Mouse (Mus musculus): ENCODE measurements around the gene Syde2. TPM values are rescaled to one million over a fixed set of nuclear protein-coding genes. Genes with fewer than 3 reads are reported as not detected.

Gene Syde2
- polyA plus RNA-seq, 2 experiments: 0.69 to 0.79 TPM

DNA sequence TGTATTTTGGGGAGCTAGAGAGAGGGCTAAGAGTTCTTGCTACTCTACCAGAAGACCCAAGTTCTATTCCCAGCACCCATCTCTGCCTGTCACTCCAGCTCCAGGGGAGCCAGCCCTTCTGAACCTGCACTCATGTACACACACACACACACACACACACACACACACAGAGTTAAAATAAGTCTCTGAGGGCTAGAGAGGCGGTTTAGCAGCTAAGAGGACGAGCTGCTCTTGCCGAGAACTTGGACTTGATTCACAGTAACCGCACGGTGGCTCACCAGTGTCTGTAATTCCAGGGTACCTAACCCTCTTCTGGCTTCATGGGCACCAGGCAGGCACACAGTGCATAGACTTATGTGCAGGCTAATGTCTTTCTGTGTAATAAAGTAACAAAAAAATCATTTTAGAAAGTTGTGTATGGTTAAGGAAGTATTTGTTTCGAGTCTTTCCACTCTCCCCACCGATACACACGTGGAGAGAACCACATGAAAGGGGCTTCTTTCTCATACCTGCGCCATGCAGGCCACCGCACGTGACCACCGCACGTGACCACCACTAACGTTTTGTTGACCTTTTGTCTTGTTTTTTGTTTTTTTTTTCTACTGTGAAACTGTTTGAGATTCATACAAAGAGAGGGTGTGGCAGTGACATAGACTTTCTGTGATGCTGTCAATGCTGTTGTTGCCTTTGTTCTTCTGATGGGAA, 16.8 kb downstream of the Syde2 start:
- Histone ChIP-seq H3K9me3 (ENCODE audit: control insufficient read depth, low read length) (no peaks in the 10 kb centered on the region), H3K4me3 (ENCODE audit: insufficient read depth in 1 of 2, low read depth in 2 of 2, low read length in 2 of 2) (no peak overlapping the region), H3K4me1 (replicated peaks; ENCODE audit: control insufficient read depth in 2 of 2, insufficient read depth in 2 of 2, low read length in 1 of 2) (no peaks in the 10 kb centered on the region), H3K27me3 (ENCODE audit: control insufficient read depth, insufficient read depth, low read length) (no peaks in the 10 kb centered on the region), H3K36me3 (replicated peaks; ENCODE audit: control insufficient read depth, insufficient read depth, low read depth) (no peaks in the 10 kb centered on the region), H3K4me2 (ENCODE audit: low read depth) (no peak overlapping the region), H3K27ac (no peak overlapping the region), H3K9ac (replicated peaks) (no peak overlapping the region)
- ATAC-seq (ENCODE audit: insufficient read depth): no peak
- WGBS (ENCODE audit: insufficient replicate concordance): 85% methylated on average over 14 of the region's 14 CpGs
- no peak for DNase-seq (ENCODE audit: low read depth in 3 of 3, low spot score in 3 of 3)
- no peak for TF ChIP-seq EP300 (IDR thresholded peaks at IDR 0.05; ENCODE audit: low read depth)
- no peak for TF ChIP-seq CTCF (IDR thresholded peaks at IDR 0.05; ENCODE audit: low read depth)

GRCm38 (mm10) chr3:146007872-146008271, 20.2 kb downstream of the Syde2 start:
- TF ChIP-seq CTCF (IDR thresholded peaks at IDR 0.05; ENCODE audit: low read depth): no peak
- no peak for TF ChIP-seq EP300 (IDR thresholded peaks at IDR 0.05; ENCODE audit: low read depth)
- H3K27ac ChIP-seq: no peak overlapping the region
- ATAC-seq (ENCODE audit: insufficient read depth) (no peak), DNase-seq (ENCODE audit: low read depth in 3 of 3, low spot score in 3 of 3) (no peak)
- H3K36me3 ChIP-seq (replicated peaks; ENCODE audit: control insufficient read depth, insufficient read depth, low read depth): no peaks in the 10 kb centered on the region
- no peaks in the 10 kb centered on the region for H3K4me1 ChIP-seq (replicated peaks; ENCODE audit: control insufficient read depth in 2 of 2, insufficient read depth in 2 of 2, low read length in 1 of 2)
- no peak overlapping the region for H3K4me3 ChIP-seq (ENCODE audit: insufficient read depth in 1 of 2, low read depth in 2 of 2, low read length in 2 of 2)
- WGBS (ENCODE audit: insufficient replicate concordance): 70% methylated on average over 6 of the region's 6 CpGs
- no peak overlapping the region for H3K9ac ChIP-seq (replicated peaks)
- no peaks in the 10 kb centered on the region for H3K9me3 ChIP-seq (ENCODE audit: control insufficient read depth, low read length)
- H3K27me3 ChIP-seq (ENCODE audit: control insufficient read depth, insufficient read depth, low read length): no peaks in the 10 kb centered on the region
- no peak overlapping the region for H3K4me2 ChIP-seq (ENCODE audit: low read depth)

GRCm38 (mm10) chr3:146009859-146010645, 22.4 kb downstream of the Syde2 start:
- Histone ChIP-seq H3K9me3 (ENCODE audit: control insufficient read depth, low read length) (no peaks in the 10 kb centered on the region), H3K27me3 (ENCODE audit: control insufficient read depth, insufficient read depth, low read length) (no peaks in the 10 kb centered on the region), H3K36me3 (replicated peaks; ENCODE audit: control insufficient read depth, insufficient read depth, low read depth) (no peaks in the 10 kb centered on the region), H3K4me3 (ENCODE audit: insufficient read depth in 1 of 2, low read depth in 2 of 2, low read length in 2 of 2) (no peak overlapping the region), H3K4me1 (replicated peaks; ENCODE audit: control insufficient read depth in 2 of 2, insufficient read depth in 2 of 2, low read length in 1 of 2) (no peaks in the 10 kb centered on the region), H3K4me2 (ENCODE audit: low read depth) (no peak overlapping the region), H3K27ac (no peak overlapping the region), H3K9ac (replicated peaks) (no peak overlapping the region)
- ATAC-seq (ENCODE audit: insufficient read depth) (no peak), DNase-seq (ENCODE audit: low read depth in 3 of 3, low spot score in 3 of 3) (no peak)
- WGBS (ENCODE audit: insufficient replicate concordance): 79% methylated on average over 19 of the region's 20 CpGs
- TF ChIP-seq CTCF (IDR thresholded peaks at IDR 0.05; ENCODE audit: low read depth) (no peak), EP300 (IDR thresholded peaks at IDR 0.05; ENCODE audit: low read depth) (no peak)

DNA sequence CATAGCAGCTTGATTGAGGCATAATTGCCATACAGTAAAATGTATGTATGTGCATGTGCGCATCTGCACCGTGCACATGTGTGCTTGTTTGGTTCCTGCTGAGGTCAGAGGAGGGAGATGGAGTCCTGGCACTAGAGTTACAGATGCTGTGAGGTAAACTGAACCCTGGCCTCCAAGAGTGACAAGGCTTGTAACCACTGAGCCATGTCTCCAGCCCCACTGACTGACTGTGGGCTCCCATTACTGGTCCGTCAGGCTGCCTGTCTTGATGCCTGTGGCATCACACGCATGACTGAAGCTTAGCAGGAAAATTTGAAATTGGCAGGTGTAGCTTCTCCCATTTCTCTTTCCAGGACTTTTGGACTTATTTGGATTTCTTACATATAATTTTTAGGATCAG, 23.1 kb downstream of the Syde2 start:
- TF ChIP-seq CTCF (IDR thresholded peaks at IDR 0.05; ENCODE audit: low read depth): no peak
- no peak for TF ChIP-seq EP300 (IDR thresholded peaks at IDR 0.05; ENCODE audit: low read depth)
- DNase-seq (ENCODE audit: low read depth in 3 of 3, low spot score in 3 of 3): no peak
- ATAC-seq (ENCODE audit: insufficient read depth): no peak
- Histone ChIP-seq H3K27me3 (ENCODE audit: control insufficient read depth, insufficient read depth, low read length) (no peaks in the 10 kb centered on the region), H3K36me3 (replicated peaks; ENCODE audit: control insufficient read depth, insufficient read depth, low read depth) (no peaks in the 10 kb centered on the region), H3K9ac (replicated peaks) (no peak overlapping the region), H3K27ac (no peak overlapping the region), H3K9me3 (ENCODE audit: control insufficient read depth, low read length) (no peaks in the 10 kb centered on the region), H3K4me2 (ENCODE audit: low read depth) (no peak overlapping the region), H3K4me3 (ENCODE audit: insufficient read depth in 1 of 2, low read depth in 2 of 2, low read length in 2 of 2) (no peak overlapping the region), H3K4me1 (replicated peaks; ENCODE audit: control insufficient read depth in 2 of 2, insufficient read depth in 2 of 2, low read length in 1 of 2) (no peaks in the 10 kb centered on the region)
- WGBS (ENCODE audit: insufficient replicate concordance): 81% methylated on average over 4 of the region's 4 CpGs

DNA sequence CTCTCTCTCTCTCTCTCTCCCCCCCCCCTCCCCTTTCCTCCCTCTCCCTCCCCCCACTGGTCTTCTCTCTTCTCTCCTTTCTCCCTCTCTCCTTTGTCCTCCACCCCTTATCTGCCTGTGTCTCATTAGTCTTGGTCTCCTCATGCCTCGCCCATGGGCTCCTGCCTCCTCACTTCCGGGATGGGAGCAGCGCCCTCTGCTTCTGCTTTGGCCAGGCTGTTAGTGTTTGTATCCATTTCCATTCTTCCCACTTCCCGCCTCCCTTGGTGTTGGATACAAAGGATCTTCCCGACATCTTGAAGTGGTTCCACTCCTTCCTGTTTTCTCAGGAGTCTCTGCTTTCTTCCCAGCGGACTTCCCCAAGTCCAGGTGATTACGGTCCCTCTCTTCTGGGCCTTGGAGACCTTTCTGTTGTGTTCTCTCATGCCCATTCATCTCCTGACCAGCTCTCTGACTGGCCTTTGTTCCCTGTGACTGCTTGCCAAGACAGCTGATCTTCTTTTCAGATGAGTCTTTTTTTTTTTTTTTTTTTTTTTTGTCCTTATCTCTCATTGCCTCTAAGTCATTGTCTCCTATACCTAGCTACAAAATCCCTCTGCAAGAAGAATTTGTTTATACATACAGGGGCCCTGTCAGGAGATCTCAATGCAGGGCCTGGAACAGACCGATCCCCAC, 24.0 kb downstream of the Syde2 start:
- Histone ChIP-seq H3K9me3 (ENCODE audit: control insufficient read depth, low read length) (no peaks in the 10 kb centered on the region), H3K27me3 (ENCODE audit: control insufficient read depth, insufficient read depth, low read length) (no peaks in the 10 kb centered on the region), H3K4me3 (ENCODE audit: insufficient read depth in 1 of 2, low read depth in 2 of 2, low read length in 2 of 2) (no peak overlapping the region), H3K27ac (no peak overlapping the region), H3K4me1 (replicated peaks; ENCODE audit: control insufficient read depth in 2 of 2, insufficient read depth in 2 of 2, low read length in 1 of 2) (no peaks in the 10 kb centered on the region), H3K36me3 (replicated peaks; ENCODE audit: control insufficient read depth, insufficient read depth, low read depth) (no peaks in the 10 kb centered on the region), H3K9ac (replicated peaks) (no peak overlapping the region), H3K4me2 (ENCODE audit: low read depth) (no peak overlapping the region)
- TF ChIP-seq CTCF (IDR thresholded peaks at IDR 0.05; ENCODE audit: low read depth): 0 out of 2 replicates have a peak, but pooled peaks have one; percentile 5
- no peak for TF ChIP-seq EP300 (IDR thresholded peaks at IDR 0.05; ENCODE audit: low read depth)
- ATAC-seq (ENCODE audit: insufficient read depth) (no peak), DNase-seq (ENCODE audit: low read depth in 3 of 3, low spot score in 3 of 3) (no peak)
- WGBS (ENCODE audit: insufficient replicate concordance): 60% methylated on average over 8 of the region's 8 CpGs
